Mouse (Mus musculus): ENCODE data around the gene Aif1l.

- no peak for TF ChIP-seq CTCF (IDR thresholded peaks at IDR 0.05; ENCODE audit: control insufficient read depth, insufficient read depth, low read length)
- no peak for TF ChIP-seq POLR2A (IDR thresholded peaks at IDR 0.05; ENCODE audit: borderline replicate concordance, control insufficient read depth, low read depth, low read length)
These were observed 1.0 kb downstream of the Aif1l start for GRCm38 (mm10) chr2:31950966-31951365.

All from bone marrow, adult 2 months (tissue).